Mouse (Mus musculus): Measurements from ENCODE around the gene Stoml1.

Stoml1 gene

DNA sequence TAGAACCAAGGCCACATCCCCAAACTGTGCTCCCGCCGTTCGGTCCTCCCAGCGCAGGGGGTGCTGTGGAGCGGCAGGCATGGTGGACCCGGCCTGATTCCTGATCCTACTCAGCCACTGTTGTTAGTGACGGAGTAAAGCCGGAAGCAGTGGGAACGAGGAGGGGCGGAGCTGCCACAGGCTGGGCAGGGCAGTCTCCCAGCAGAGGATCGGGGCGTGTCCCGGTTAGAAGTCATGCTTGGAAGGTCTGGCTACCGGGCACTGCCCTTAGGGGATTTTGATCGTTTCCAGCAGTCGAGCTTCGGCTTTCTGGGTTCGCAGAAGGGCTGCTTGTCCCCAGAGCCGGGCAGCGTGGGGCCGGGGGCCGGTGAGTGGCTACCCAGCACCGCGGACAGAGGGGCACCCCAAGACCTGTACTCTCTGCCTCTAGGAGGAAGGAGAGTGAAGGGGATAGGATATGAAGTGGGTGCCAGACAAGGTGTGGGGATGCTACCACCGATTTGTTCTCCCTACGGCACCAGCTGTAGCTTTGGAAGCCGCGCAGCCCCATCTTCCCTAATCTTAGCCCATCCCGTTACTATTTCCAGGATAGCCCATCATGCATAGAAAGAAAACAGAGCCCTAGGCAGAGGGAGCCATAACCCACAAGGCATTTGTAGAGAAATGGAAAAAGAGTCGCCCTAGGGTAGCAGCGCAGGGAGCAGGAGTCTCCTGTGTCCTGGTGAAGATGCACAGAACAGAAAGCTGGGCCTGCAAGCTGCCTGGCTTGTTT is at the start of gene Stoml1:
TSS of gene Stoml1 (plus strand) at position 132 of the 772 bp plus-strand sequence.
- DNase-seq, result peak; percentile 97

DNA sequence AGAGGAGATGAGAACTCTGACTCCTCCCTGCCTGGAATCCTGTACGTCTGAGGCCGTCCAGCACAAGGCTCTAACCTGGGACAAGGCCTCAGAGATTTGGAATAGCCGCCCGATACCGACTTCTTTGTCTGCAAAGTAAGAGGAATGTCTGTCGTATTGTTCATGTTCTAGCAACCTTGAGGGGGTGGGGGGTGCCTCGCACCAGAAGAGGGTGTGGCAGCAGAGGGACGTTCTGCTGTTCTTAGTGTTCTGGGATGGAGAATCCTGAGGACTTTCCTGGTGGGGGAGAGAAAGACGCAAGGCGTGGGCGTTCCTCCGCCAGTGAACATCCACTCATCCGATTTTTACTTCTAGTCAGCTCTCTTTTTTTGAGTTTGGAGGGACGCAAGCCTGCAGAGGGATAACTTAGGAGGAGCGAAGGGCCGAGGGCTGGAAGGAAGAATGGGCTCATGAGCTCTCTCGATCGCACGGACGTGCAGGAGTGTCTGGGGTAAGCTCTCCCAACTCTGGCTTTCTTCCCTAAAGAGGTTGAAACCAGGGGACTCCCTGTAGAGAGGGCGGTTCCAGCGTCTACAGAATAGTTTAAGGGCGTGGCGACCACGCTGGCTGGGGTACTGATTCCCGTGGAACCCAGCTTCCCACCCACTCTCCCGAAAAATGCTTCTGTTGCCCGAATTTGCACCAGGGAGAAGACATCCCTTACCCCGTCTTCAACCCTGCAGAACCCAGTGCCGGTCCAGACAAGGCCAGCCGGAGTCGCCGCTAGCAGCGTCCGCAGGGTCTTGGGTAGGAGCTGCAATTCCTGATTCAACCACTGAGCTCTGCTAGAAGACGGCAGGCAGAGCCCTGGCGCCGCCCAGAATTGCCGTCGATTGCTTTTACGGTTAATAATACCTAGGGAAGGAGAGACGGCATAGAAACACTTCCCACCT is 49.2 kb upstream of the Stoml1 start, which contains the start of the genes Islr and Islr2:
TSS of gene Islr (minus strand) at position 791 of the 932 bp plus-strand sequence.
TSS of gene Islr2 (minus strand) at position 804 of the 932 bp plus-strand sequence.
- DNase-seq, result peak; percentile 80 to 89

DNA sequence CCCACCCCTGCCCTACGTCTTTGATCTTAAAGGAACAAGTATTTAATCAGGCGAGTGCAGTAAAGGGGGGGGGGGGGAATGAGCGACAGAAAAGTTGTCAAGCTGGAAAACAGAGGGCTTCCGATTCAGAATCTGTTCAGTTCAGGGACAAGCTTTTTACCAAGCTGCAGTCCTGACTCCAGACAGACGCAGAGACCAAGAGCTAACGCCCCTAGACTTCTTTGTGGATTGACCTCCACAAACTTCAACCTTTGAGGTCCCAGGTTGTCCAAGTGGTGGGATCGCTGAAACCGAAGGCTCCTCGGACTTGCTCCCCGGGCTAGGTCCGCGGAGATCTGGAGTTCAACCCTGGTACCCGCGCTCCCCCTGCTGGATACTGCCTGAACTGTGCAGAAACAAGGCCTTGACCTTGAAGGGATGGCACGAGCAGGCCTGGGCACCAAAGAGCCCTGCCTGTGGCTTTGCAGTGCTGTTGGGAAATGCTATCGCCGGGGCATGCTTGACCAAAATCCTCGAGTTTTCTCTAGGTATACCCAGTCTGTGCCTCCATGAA is 48.4 kb upstream of the Stoml1 start:
- peak; percentile 96 to 98 for DNase-seq

DNA sequence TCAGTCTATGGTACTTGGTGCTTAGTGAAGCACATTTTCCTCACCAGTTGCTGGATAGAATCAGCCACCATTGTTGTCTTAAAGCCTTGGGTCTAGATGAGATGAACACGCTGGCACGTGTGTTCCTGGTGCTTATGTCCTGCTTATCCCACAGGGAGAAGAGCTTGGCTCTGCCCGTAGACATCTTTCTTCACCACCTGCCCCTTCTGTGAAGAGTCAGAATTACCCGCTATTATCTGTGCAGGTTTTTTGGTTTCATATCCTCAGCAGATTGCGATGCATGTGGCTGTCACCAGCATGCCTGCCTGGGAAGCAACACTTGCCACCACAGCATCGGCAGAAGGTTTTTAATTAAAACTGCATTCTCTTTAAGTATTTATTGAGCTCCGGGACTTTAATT is 47.0 kb upstream of the Stoml1 start:
- DNase-seq, result no peak

DNA sequence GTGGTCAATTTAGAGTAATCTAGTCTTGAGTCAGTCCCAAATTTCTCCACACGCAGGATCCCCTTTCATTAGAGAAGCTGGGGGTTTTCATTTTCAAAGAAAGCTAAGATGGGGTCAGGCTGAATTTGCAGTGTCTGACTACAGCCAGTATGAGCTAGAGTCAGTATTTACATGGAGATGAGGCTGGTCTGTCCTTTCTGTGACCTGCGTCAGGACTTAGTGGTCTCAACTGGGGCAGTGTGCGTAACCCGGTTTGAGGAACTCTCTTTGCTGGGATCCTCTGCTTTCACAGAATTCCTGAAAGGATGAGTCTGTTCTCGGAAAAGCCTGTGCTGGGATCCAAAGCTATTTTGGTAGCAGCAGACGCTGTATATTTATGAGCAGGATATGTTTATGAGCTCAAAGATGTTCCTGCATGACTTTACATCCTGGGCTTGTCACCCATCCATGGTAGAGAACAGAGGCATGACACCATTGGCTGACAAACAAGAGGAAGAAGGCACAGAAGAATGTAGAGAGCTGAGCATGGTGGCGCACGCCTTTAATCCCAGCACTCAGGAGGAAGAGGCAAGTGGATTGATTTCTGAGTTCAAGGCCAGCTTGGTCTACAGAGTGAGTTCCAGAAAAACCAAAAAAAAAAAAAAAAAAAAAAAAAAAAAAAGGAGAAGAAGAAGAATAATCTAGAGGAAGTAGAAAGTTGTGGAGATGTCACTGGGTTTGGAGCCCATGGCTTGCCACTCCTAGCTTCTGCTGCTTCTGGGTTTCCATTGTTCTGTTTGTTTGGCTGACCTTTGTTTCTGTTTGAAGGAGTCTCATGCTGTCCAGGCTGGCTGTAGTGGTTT is 43.3 kb upstream of the Stoml1 start:
- no peak for DNase-seq

DNA sequence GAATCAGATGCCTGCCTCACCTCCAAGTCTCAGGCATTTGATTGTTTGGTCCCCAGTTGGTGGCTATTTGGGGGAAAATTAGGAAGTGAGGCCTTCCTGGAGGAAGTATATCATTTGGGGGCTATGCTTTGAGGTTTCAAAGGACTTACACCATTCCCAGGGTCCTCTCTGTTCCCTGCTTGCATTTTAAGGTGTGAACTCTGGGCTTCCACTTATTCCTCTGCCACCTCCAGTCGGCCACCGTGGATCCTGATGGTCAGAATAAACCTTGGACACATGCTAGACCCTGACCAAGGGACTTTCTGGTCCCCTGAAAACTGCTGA is 42.7 kb upstream of the Stoml1 start:
- DNase-seq, result no peak

DNA sequence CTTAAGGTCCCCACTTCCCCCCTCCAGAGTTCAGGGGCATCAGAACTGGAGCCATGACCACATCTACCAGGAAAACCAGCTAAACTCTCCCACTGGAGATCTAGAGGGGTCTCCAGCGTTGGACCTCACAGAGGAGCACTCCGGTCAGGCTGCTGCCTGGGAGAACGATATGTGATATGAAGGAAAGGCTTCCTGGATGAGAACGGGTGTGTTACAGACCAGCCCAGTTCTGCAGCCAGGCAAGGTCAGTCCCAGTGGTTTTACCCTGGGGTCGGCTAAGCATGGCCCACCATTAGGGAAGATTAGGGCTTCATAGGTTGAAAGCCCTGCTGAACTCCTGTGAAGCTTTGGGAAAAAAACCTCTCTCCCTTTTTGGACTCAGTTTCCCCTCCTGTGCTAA is 39.6 kb upstream of the Stoml1 start:
- no peak for DNase-seq

DNA sequence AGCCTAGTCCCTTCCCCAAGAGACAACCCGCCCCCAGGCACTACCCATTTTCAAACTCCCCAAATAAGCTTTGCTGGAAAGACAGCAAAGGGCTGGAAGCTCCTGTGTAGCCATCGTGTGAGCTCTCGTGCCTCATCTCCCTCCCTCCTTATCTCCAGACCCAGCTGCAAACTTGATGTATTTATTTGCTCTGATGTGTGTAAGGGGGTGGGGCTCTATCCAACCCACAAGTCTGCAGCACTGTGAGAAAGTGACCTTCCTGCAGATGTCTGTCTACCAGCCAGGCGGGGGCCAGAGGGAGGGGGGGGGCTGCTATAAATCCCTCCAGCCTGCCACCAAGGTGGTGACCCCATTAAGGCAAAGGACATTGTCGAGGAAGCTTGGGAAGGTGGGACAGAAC is 39.1 kb upstream of the Stoml1 start:
- DNase-seq, result peak; percentile 28 to 57

DNA sequence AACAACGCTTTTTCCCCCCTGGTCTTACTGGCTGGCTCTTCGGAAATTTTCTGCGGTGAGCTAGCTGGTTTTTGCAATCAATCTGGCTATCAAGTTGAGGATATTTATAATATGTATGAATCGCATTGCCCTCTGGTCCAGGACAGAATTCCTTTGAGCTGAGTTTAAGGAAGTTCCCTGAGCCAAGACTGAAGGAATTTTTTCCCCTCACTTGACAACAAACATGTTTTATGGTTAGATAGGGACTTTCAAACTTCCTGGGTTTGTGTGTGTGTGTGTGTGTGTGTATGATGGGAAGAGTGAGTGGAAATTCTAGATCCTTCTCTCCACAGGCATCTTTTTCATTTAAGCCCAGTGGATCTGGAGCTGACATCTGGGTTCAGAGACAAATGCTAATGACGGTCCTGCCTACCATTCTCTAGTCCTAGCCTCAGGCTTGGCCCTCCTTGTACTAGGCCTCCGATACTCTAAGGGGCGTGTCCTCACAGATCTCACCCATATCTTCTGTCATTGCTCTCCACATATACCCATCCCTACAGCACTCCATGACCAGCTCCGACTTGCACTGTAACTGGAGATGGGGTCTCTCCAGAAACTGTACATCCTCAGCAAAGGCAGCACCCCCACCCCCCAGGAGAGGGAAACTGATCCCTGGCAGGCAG is 38.3 kb upstream of the Stoml1 start:
- DNase-seq, result peak; percentile 55 to 62

DNA sequence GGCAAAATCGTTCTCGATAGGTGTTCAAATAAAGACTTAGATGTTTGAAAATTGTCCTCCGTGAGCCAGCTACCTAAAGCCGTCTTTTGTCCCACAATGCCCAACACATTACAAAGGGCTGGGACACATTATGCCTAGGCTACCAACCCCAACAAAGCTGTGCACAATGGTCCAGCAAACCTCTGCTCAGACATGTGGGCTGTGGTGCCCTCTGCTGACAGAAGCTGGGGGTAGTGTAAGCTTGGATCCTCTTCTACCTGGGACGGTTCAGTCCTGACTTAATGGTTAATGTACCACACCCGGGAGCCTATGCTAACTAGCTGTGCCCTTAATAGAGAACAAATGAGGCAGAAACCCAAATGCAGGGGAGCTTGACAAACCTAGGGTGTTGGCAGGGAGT is 36.6 kb upstream of the Stoml1 start:
- DNase-seq, result peak; percentile 79 to 81

DNA sequence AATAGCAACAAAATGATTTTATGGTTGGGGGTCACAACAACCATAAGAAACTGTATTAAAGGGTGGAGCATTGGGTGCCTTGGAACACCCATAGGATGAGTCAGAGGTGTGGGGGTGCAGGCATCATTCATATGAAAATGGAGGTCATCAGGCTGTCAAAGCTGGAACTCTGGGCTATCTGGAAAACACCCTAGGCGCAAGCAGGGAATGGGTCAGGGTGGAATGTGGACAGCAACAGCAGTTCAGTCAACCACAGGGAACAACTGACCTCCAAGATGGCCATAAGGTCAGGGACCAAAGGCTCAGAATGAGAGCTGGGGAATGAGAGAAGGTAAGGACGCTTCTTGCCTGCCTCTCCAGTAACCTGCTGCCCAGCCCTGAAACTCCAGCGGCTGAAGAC is 34.4 kb upstream of the Stoml1 start:
- no peak for DNase-seq

DNA sequence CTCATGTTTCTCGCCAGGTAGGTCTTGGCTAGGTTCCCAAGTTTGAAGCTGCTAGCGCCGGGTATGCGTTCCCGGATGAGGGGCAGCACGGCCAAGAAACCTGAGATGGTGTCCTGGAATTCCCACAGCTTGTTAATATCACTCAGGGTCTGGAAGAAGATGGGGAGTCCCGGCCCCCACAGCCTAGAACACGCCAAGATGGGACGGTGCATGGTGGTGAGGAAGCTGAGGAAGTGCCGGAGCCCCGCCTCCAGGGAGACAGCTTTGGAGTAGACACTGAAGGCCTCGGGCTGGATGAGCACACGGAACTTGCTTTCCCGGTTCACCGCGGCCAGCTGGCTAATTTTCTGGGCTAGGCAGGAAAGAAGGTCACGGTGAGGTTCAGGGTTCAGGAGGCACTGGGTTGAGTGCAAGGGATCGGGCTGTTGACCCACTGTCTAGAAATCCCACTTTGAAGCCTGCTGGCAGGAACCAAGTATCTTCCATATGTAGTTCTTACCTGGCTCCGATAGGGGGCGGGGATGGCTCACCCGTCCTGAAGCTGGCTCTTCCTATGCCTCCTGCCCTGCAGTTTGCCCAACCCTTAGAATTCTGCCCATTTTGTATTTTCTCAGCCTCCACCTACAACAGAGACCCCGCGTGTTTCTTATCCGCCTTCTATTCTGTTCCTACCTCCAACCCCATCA is 32.6 kb upstream of the Stoml1 start:
- DNase-seq, result peak; percentile 59 to 72

DNA sequence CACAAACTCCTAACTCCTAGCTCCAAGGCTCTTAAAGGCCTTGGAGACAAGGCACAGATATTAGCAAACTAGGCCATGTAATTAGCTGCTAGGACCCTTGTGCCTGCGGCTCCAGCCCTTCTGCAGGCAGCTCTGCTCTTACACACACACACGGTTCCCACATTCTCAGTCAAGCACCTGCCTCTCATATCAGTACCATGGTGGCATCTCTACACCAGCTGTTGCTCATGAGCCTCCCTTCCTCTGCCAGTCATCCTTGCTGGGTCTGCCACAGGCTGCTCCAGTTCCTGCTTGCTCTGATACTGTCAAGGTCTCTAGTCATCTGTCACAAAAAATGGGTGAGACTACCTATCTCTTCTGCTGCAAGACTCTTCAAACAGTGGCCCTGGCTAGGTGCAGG is 28.6 kb upstream of the Stoml1 start:
- no peak for DNase-seq

DNA sequence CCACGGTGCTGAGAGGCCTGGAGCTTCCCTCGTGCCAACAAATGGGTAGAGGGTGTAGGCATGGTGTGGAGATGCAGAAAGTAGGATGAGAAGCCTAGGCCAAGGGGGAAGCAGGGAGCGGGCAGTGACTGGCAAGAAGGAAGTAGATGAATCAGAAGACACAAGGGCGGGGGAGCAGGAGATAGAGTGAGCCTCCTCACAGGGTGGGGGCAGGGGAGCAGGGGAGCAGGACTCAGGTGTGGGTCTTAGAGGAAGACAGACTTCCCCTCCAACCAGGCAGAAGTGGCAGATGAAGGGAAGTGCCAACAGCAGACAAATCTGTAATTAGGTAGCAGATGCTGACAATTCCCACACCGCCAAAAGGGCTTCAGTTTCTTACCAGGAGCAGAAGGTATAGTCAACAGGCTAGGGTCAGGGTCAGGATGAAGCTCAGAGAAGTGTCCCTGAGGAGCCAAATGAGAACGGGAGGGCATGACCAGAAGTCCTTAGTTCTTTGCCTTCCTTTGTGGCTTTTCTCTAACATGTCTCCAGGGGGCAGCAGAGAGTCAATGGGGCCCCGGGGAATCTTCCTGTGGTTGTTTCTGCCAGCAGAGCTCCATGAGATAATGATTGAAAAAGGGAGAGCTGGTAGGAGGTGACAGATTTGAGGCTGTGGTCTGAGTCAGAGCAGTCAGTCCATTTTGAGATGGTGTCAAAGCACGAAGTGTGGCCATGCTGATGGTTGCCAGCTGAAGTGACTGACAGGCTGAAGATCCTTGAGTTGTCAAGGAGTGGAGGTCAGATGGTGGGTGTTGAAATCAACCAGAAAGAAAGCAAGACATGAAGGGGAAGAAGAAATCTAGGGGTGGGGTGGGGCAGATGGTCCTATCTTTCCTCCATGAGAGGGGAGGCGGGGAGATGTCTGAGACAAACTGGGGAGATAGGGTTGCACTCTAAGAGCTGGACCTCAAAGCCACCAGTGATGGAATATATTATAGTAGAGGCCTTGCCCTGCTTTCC is 26.8 kb upstream of the Stoml1 start:
- DNase-seq, result peak; percentile 60 to 69

DNA sequence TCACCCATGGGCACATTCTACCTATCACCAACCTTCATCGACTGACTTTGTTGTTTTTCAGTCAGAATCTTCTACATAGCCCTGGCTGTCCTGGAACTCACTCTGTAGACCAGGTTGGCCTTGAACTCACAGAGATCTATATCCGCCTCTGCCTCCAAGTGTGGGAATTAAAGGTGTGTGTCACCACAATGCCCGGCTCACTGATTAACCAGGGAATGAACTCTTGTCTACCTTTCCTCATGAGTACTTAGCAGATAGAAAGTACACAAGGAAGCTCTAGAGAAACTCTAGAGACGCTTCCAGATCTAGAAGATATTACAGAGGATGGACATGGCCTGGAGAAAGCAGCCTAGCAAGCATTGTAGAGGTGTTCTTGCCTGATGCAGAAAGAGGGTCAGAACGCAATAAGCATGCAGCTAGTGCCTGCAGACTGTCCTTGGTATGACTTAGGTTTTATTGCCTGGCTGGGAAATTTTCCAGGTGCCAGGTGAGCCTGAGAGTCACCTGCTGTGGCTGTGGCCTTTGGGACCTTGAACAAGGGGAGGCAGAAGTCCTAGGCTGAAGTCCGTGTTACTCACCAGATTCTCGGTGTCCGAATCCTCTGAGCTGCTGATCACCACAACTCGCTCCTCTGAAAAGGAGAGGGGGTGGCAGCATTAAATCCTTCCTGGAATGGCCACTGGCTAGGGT is 24.0 kb upstream of the Stoml1 start:
- no peak for DNase-seq

DNA sequence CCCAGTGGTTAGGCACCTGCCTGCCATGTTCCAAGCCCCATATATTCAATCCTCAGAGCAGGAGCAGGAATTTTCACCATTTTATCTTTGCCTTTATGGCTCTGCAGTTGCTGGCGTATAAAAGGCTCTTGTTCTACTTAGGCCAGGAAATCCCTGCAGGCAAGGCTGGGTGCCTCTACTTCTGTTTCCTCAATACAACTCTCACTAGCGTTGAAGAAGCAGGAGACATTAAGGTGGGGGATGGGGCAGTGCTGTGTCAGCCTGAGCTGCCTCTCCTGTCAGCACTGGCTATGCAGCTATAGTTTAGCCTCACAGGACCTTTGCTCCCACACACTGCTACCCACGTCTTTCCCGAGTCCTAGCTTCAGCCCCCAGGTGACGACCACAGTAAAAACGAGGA is 21.2 kb upstream of the Stoml1 start:
- DNase-seq, result no peak

DNA sequence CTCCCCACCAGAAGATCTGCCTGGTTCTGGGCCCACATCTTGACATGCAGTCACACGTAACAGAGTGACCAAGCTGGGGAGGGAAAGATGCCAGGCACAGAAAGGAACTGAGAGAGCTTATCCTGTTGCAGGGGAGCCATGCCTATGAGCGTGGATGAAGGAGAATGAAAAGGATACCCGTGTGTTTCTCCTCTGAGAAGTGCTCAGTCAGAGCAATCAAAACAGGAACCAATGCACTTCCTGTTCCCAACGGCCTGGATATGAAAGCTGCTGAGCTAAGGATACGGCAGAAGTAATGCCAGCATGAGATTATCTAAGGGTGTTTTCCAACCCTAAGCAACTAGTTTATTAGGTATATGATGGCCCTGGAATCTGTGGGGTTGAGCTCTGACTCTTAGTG is 20.6 kb upstream of the Stoml1 start:
- DNase-seq, result no peak

DNA sequence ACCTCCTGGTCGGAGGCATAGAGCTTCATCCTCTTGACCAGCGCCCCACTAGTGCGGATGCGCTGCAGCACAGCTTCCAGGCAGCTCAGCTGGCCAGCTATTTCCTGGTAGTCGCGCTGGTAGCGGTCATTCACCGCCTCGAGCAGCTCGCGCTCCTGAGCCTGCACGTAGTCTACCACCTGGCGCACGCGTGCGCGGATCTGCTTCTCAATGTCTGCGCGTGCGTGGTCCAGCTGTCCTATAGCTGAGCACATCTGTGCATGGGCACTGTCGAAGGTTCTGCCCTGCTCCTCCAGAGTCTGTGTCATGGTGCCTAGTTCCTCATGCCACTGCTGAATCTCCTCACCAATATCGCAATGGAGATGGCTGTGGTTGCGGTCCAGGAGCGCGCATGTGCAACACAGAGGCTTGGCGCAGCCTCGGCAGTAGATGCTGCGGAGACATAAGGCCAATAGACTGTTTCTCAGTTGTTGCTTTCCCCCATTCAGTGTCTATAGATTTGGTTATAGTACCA is 18.4 kb upstream of the Stoml1 start:
- no peak for DNase-seq

DNA sequence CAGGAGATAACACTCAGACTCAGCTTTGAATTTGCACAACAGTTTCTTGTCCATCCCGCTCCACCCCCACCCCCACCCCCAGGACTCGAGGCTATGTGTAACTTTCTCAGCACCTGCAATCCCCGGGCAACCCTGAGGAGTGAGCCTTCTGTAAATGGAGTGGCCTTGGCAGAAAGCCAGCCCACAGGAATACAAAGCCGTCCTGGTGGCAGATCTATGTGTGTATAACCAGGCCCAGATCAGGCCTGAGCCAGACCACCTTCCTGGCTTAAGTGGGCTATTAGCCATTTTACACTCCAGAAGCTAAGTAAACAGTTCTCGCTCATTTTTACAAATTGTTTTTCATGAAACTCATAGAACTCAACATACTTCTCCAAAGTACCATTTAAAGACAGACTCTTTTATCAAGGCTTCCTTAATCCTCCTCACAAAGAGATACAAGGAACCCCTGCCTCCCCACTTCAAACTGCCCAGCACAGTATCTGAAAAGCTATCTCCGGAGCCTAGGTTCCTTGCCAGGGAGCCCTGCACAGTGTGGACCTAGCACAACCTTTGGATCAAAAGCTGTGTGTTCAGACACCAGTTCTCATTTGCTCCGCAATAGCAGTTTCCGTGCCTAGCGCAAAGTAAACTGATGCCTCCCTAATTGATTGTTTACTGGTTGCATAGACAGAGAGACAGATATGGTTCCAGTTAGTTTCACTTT is 11.0 kb upstream of the Stoml1 start:
- DNase-seq, result peak; percentile 49 to 73
